Mouse (Mus musculus) embryonic facial prominence, embryonic 14.5 days (tissue): Measurements from ENCODE around the gene Trmt61a. TPM values are rescaled to one million over a fixed set of nuclear protein-coding genes. Genes with fewer than 3 reads are reported as not detected.

Experiments
- ATAC-seq: fragments of 200-750 bp; cut with Nextera tagmentation; 2 replicates; pipeline ENCODE4 v1.8.0; 2017; ENCODE audit warnings: low read depth, moderate number of reproducible peaks, moderate TSS enrichment
- DNase-seq: peaks from one replicate; pipeline ENCODE4 v3.0.0-alpha.2; 2015; ENCODE audit warnings: low spot score
- H3K27ac ChIP-seq: fragments of 300-500 bp; sonication (generic); replicated peaks from 2 replicates; pipeline ENCODE4 v1.5.1; 2014; ENCODE audit warnings: low read depth, mild to moderate bottlenecking, low read length, moderate library complexity
- H3K27me3 ChIP-seq: fragments of 300-500 bp; sonication (generic); replicated peaks from 2 replicates; pipeline ENCODE4 v1.6.1; 2014; ENCODE audit warnings: low read length; ENCODE audit not compliant: control insufficient read depth, insufficient read depth
- H3K36me3 ChIP-seq: fragments of 300-500 bp; sonication (generic); 2 replicates; pipeline ENCODE4 v1.6.1; 2014; ENCODE audit warnings: low read length, mixed read lengths; ENCODE audit not compliant: control insufficient read depth, insufficient read depth
- H3K4me1 ChIP-seq: fragments of 300-500 bp; sonication (generic); 2 replicates; pipeline ENCODE4 v1.6.1; 2014; ENCODE audit warnings: antibody characterized with exemption, low read length; ENCODE audit not compliant: control insufficient read depth, insufficient read depth
- H3K4me2 ChIP-seq: fragments of 300-500 bp; sonication (generic); 2 replicates; pipeline ENCODE4 v1.6.1; 2014; ENCODE audit warnings: low read depth, mild to moderate bottlenecking, low read length, moderate library complexity, mixed read lengths
- H3K4me3 ChIP-seq: fragments of 300-500 bp; sonication (generic); 2 replicates; pipeline ENCODE4 v1.5.1; 2014; ENCODE audit warnings: low read depth, mild to moderate bottlenecking, low read length
- H3K9ac ChIP-seq: fragments of 300-500 bp; sonication (generic); 2 replicates; pipeline ENCODE4 v1.6.1; 2014; ENCODE audit warnings: low read depth, mild to moderate bottlenecking, low read length, moderate library complexity, mixed read lengths
- H3K9me3 ChIP-seq: fragments of 300-500 bp; sonication (generic); 2 replicates; pipeline ENCODE4 v1.6.1; 2016; ENCODE audit warnings: low read length; ENCODE audit not compliant: control insufficient read depth
- WGBS: fragments of 180-500 bp; shearing (Covaris S2); extraction: QIAGEN DNeasy Blood & Tissue Kit; methylation state at CpG from one replicate; pipeline ENCODE4 v1.1.7; 2014; 5-methylcytosine and 5-hydroxymethylcytosine counted together
- polyA plus RNA-seq: library from polyadenylated mRNA; unstranded; fragments of >200 nt; fragmentation: Nextera tagmentation; extraction: Ambion mirVana; gene quantifications from 2 replicates; pipeline ENCODE4 v1.2.1, GENCODE M21; 2014

Trmt61a gene
- polyA plus RNA-seq, 1 experiment from 2014 or later: 5.8 TPM

- Histone ChIP-seq H3K27ac (peak overlapping the region; percentile 29; the same call in 1 of the 2 replicates), H3K9me3 (no peaks in the 10 kb centered on the region), H3K27me3 (no peaks in the 10 kb centered on the region), H3K36me3 (peaks cover 32% of the 10 kb centered on the region), H3K4me2 (no peak overlapping the region), H3K9ac (no peak overlapping the region), H3K4me1 (no peaks in the 10 kb centered on the region), H3K4me3 (no peak overlapping the region)
- DNase-seq: no peak
- 42% methylated on average over 6 of the region's 6 CpGs for WGBS
- ATAC-seq: no peak; the same call in 1 of the 2 replicates
Observed at GRCm38 (mm10) chr12:111724638-111725337, 46.9 kb downstream of the Trmt61a start.

GRCm38 (mm10) chr12:111725338-111726121 is 47.6 kb downstream of the Trmt61a start:
- Histone ChIP-seq H3K4me3 (no peak overlapping the region), H3K4me1 (no peaks in the 10 kb centered on the region), H3K36me3 (peaks cover 32% of the 10 kb centered on the region), H3K9me3 (no peaks in the 10 kb centered on the region), H3K27ac (peak overlapping the region; percentile 29; the same call in 1 of the 2 replicates), H3K4me2 (no peak overlapping the region), H3K9ac (no peak overlapping the region), H3K27me3 (no peaks in the 10 kb centered on the region)
- DNase-seq (no peak), ATAC-seq (0 out of 2 replicates have a peak, but pooled peaks have one; percentile 16)
- 57% methylated on average over 12 of the region's 12 CpGs for WGBS

GRCm38 (mm10) chr12:111726122-111726463 is 48.2 kb downstream of the Trmt61a start:
- Histone ChIP-seq H3K9me3 (no peaks in the 10 kb centered on the region), H3K4me3 (no peak overlapping the region), H3K9ac (no peak overlapping the region), H3K4me2 (no peak overlapping the region), H3K4me1 (no peaks in the 10 kb centered on the region), H3K27ac (no peak overlapping the region; the same call in 1 of the 2 replicates), H3K36me3 (peaks cover 32% of the 10 kb centered on the region), H3K27me3 (no peaks in the 10 kb centered on the region)
- WGBS: 75% methylated on average over 4 of the region's 4 CpGs
- DNase-seq (no peak), ATAC-seq (peak; percentile 45; the same call in 1 of the 2 replicates)

GRCm38 (mm10) chr12:111727956-111728355 is 50.1 kb downstream of the Trmt61a start:
- H3K4me1 ChIP-seq: no peaks in the 10 kb centered on the region
- no peak for DNase-seq
- no peak overlapping the region for H3K4me3 ChIP-seq
- H3K27me3 ChIP-seq: no peaks in the 10 kb centered on the region
- H3K36me3 ChIP-seq: peaks cover 39% of the 10 kb centered on the region
- H3K4me2 ChIP-seq: no peak overlapping the region
- H3K9me3 ChIP-seq: no peaks in the 10 kb centered on the region
- no peak overlapping the region for H3K9ac ChIP-seq
- ATAC-seq: no peak
- no peak overlapping the region for H3K27ac ChIP-seq
- 95% methylated on average over 1 of the region's 1 CpGs for WGBS

- peaks cover 23% of the 10 kb centered on the region for H3K36me3 ChIP-seq
- peak overlapping the region; percentile 48 for H3K4me2 ChIP-seq
- H3K27me3 ChIP-seq: no peaks in the 10 kb centered on the region
- H3K9ac ChIP-seq: 0 out of 2 replicates have a peak overlapping the region, but pooled peaks have one; percentile 22
- no peaks in the 10 kb centered on the region for H3K4me1 ChIP-seq
- peak overlapping the region; percentile 45; the same call in 1 of the 2 replicates for H3K27ac ChIP-seq
- ATAC-seq (peak; percentile 95), DNase-seq (peak; percentile 95)
- H3K4me3 ChIP-seq: 0 out of 2 replicates have a peak overlapping the region, but pooled peaks have one; percentile 11
- no peaks in the 10 kb centered on the region for H3K9me3 ChIP-seq
- 30% methylated on average over 30 of the region's 30 CpGs for WGBS
Observed at GRCm38 (mm10) chr12:111731822-111732807, 54.2 kb downstream of the Trmt61a start.

GRCm38 (mm10) chr12:111732921-111733320 is 55.0 kb downstream of the Trmt61a start:
- no peak for DNase-seq
- Histone ChIP-seq H3K4me3 (no peak overlapping the region), H3K9ac (no peak overlapping the region), H3K4me2 (no peak overlapping the region), H3K27me3 (no peaks in the 10 kb centered on the region), H3K9me3 (no peaks in the 10 kb centered on the region), H3K27ac (peak overlapping the region; percentile 45; the same call in 1 of the 2 replicates), H3K36me3 (peaks cover 23% of the 10 kb centered on the region), H3K4me1 (no peaks in the 10 kb centered on the region)
- WGBS: 54% methylated on average over 5 of the region's 5 CpGs
- ATAC-seq: no peak
